Mouse (Mus musculus) c-Kit-positive CD71-positive TER-119-positive erythroid progenitor cells, embryonic 14.5 days (primary cell): Measurements from ENCODE around the gene Zfp281.

Experiments used
- DNase-seq: peaks from one replicate; pipeline ENCODE4 v3.0.0-alpha.2; 2013; ENCODE audit warnings: low spot score

Zfp281 gene

DNA sequence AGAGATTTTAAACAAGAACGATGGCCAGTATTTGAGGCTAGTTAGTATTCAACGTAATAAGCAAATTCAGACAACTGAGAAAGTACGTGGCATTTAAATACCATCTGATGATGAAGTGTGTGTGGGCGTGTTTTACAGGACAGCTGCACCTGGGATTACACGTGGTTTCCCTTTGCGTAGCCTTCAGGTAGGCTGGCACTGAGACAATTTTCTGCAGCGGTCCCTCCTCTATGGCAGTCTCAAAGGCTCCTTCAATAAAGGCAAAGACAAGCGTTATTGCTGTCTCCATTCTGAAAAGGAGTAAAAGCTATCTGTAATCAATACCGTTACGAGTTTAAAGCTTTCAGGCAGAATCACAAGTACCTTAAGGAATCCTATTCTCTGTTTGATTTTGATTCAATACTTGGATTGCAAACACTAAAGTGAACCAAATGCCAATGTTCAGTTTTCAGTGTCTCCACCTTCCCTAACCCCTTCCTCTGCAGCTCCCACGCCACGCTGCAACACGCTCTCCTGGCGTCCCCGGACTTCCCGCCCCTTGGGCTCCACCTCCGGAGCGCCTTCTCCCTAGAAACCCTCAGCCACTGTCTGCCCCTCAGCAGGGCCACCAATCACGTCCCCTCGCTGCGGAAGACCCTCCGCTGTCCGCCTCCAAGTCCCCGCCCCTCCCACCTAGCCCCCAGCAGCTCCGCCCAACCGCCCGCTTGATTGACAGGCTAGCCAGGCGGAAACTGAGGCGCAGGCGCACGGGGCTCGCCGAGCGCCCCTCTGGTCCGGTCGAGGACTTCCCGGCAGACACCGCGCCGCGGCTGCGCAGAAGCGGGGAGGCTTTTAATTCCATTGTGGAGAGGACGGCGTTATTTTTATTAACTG is at the start of gene Zfp281:
Gene Zfp281 (plus strand): TSS at position 756 of the 873 bp plus-strand sequence.
- peak; percentile 83 for DNase-seq

GRCm38 (mm10) chr1:136577890-136578663 is 46.6 kb upstream of the Zfp281 start:
- no peak for DNase-seq

DNA sequence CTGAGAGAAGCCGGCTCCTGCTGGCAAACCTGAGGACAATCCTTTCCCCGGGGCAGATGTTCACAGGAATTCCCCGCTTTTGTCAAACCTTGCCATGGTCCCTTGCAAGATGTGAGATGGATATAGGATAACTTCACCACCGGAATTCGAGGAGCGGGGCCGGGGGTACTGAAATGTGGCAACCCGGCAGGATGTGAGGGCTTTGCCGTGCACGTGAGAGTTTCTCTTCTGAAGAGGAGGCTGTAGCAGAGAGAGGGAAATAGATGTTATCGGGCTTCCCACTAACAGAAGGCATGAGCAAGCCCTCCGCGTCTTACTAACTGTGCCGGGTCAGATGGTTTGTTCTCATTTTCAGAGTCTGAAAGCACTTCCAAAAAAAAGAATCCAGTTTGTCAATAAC is 45.3 kb upstream of the Zfp281 start:
- DNase-seq, result no peak

DNA sequence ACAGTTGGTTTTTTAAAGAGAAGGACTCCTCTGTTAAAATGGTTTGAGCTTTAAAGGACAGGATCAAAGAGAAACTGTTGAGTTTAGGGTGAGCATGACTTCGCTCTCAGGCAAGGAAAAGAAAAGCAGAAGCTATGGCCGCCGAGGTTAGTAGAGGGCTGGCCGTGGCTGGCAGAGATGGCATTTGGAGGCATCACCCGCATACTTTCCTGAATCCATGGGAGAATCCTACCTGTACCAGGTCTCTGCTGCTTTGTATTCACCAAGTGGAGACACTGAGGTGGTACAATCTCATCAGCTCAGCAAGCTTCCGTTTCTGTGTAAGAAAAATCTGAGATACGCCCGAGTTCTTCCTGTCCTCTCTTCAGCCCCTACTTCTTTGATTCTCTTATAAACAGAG is 44.4 kb upstream of the Zfp281 start:
- no peak for DNase-seq

- no peak for DNase-seq
These were observed 42.9 kb upstream of the Zfp281 start for GRCm38 (mm10) chr1:136581841-136582240.

GRCm38 (mm10) chr1:136587761-136588405 is 36.8 kb upstream of the Zfp281 start:
- no peak for DNase-seq

- no peak for DNase-seq
These were observed 35.8 kb upstream of the Zfp281 start for GRCm38 (mm10) chr1:136588908-136589307.

DNA sequence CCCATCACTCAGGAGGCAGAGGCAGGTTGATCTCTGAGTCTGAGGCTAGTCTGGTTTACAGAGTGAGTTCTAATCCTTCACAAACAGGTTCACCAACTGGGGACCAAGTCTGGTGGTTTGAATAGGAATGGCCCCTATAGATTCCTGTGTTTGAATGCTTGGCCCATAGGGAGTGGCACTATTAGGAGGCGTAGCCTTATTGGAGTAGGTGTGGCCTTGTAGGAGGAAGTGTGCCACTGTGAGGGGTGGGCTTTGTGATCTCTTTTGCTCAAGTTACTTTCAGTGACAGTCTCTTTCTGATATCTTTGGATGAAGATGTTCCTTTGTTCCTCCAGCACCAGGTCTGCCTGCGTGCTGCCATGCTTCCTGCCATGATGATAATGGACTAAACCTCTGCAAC is 32.0 kb upstream of the Zfp281 start:
- no peak for DNase-seq

DNA sequence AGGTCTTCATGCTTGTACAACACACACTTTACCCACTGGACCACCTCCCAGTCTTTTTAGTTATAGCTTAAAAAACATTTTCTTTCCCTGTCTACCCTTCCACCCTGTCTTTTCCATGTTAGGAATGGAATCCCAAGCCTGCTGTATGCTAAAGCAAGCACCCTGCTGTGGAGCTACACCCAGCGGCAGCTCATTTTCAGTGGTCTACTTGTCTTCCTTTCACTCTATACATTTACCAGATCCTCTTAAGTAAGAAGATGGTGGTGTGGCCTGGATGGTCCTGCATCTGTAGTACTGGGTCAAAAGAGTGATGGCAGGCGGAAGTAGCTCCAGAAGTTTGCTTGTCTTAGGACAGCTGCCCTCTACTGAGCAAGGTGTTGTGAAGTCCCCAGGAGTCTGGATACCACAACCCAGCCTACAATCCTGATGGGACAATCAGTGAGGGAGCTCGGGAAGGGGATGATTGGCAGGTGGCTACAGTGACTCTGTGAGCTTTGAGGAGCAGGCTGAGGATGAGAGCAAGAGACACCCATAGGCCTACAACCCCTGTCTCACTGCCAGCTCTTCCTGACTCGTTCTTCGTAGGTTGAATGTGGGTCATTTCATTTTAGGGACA is 30.4 kb upstream of the Zfp281 start:
- no peak for DNase-seq

DNA sequence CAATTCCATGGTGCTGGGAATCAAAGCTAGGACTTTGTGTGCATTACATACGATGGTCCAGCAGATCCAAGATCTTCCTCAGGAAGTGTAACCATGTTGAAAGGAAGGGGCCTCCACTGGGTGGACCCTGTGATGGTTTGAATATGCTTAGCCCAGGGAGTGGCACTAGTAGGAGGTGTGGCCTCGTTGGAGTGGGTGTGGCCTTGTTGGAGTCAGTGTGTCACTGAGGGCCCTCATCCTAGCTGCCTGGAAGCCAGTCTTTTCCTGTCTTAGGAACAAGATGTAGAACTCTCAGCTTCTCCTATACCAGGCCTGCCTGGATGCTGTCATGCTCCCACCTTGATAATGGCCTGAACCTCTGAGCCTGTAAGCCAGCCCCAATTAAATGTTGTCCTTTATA is 27.9 kb upstream of the Zfp281 start:
- peak; percentile 3 for DNase-seq

DNA sequence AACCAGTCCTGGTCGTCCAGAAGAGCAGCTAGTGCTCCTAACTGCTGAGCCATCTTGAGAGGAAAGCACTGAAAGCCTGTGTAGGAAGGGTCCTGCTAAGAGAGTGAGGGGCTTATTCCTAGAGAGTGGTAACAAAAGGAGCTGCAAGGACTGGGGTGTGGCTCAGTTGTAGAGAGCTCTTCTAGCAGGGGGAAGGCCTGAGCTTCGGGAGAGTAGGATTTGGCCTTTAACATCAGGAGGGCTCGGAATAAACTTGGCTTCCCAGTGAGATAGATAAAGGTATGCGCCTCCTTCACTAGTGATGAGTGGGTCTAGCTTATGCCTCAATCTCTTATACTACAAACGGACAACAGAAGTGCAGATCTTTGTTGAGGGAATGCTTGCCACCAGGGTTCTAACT is 26.4 kb upstream of the Zfp281 start:
- no peak for DNase-seq

DNA sequence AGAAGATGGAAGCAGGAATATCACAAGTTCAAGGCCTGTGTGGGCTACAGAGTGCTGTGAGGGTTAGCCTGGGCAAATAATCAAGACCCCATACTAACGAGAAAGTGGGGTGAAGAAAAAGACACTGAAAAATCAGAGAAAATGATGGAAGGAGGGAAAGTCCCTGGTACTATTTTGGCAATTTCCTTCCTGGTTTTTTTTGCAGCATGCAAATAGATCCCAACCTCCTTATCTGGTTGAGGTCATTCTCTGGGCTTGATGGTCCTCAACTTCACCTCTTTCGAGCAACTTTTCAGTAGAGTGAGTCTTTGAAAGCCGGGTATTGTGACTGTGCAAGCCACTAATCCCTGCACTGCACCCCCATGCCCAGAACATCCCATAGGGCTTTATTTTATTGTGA is 24.6 kb upstream of the Zfp281 start:
- no peak for DNase-seq

DNA sequence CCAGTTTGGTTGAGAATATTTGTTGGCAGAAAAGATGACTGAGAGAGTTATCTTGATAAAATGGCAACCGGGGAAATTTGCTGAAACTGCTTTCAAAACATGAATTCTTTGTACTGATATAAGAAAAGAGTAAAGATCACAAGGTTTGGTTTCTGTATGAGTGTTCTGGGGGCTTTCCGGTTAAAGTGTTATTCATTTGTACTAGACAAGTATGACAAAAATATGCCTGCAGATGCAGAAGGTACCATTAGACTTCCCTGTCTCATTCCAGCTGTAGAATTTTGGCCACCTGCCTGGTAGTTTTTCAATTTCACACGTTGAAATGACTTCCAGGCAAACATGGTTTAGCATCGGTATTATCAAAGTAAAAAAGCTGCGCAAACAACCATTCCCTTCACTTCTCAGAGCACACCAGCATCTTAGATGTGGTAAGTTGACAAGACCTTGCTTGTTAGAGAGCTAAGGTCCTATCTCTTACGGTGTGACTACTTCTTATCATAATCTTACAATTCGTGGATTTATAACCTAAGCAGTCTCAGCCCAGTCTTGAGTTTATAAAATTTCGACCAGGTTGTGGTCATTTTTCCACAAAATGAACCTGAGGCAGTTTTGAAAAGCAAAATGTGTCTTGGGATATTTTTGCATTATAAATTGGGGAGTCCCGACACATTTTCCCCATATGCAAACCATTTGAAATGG is 23.9 kb upstream of the Zfp281 start:
- DNase-seq, result no peak

DNA sequence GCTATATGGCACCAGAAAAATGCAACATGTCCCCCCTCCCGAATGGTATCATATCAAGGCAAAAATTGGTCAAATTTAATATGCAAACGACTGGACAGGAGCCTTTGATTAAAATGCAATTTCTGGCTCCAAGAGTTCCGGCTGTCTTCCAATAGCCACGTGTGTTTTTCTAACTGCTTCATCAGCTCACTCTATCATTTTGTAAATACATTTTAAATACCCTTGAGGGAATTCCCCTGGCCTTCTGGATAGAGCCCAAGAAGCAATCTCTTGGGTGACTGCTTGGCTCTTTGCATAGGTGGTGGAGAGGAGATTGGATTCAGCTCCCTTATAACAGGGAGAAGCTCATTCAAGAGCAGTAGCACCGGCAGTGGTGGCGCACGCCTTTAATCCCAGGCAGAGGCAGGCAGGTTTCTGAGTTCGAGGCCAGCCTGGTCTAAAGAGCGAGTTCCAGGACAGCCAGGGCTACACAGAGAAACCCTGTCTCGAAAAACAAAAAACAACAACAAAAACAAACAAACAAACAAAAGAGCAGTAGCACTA is 23.3 kb upstream of the Zfp281 start:
- no peak for DNase-seq

- no peak for DNase-seq
These were observed 22.4 kb upstream of the Zfp281 start for GRCm38 (mm10) chr1:136602303-136602702.

DNA sequence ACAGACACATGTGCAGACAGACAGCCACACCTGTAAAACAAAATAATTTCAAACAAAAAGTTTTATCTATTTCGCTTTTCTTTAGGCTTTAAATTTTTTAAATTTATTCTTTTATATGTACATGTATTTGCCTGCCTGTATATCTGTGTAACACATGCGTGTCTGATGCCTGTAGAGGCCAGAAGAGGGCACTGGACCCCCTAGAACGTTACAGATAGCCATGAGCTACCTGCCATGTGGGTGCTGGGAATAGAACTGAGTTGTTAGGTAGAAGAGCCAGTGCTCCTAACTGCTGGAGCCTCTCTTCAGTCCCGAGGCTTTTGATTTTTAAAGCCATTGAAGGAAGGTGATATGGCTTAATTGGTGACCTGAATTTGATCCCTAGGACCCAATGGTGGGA is 20.5 kb upstream of the Zfp281 start:
- no peak for DNase-seq

GRCm38 (mm10) chr1:136605790-136606189 is 18.9 kb upstream of the Zfp281 start:
- no peak for DNase-seq

DNA sequence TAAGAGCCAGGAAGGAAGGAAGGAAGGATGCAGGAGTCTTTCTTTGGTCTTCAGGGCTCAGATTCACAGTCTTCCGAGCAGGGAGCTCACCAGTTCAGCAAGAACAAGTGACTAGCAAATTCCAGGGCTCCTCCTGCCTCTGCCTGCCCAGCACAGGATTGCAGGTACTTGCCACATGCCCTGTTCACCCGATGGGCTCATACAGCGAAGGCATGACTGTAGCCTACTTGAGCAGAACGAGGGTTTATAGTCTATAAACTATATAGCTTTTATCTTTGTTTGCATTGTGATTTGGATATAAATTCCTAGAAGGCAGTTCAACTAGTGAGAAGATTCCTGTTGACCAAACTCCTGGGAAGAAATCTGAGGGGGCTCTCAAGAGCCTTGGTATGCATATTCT is 18.4 kb upstream of the Zfp281 start:
- DNase-seq, result no peak

DNA sequence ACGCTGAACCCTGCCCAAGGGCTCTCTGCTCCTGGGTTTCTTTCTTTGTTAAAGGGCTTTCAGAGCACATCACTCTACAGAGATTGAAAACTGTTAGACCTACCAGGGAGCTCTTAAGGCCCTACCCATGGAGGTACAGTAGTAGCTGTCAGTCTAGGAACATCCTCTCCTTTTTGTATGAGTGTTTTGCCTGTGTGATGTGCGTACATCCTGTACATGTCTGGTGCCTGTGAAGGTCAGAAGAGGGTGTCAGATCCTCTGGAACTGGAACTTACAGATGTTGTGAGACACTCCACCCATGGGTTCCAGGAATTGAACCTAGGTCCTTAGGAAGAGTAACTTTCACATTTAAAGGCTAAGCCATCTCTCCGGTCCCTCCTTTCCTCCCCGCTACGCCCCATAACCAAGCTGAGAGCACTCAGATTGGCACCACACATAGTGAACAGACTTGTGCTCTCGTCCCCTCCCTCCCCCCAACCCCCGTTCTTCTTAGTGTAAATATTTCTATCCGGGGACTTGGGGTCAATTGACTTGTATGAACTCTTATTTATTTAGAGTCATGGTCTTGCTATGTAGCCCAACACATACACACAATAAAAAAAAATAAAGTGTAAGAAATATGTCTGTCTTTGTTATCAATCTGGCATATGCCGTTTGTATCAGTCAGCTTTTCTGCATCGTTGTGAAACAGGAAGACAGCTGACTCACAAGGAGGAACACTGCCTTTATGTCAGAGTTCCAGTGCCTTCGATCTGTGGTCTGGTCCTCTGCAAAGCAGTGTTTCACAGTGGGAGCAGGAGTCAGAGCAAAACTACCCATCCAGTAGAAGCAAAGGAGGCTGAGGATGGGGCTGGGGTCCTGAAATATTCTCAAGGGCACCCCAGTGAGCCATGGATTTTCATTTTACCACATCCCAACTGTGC is 16.1 kb upstream of the Zfp281 start:
- no peak for DNase-seq

GRCm38 (mm10) chr1:136611803-136612202 is 12.9 kb upstream of the Zfp281 start:
- no peak for DNase-seq
